Mouse (Mus musculus) embryo, embryonic 11 days (tissue): ENCODE measurements at regions not wholly inside any gene's neighbourhood (a gene's known extent, or its start where the extent isn't known, plus 50 kb on each side); places are given as distances from the start of the nearest gene placed in this dataset.

ENCODE experiments used
- DNase-seq: peaks from one replicate; pipeline ENCODE4 v3.0.0-alpha.2; 2015

DNA sequence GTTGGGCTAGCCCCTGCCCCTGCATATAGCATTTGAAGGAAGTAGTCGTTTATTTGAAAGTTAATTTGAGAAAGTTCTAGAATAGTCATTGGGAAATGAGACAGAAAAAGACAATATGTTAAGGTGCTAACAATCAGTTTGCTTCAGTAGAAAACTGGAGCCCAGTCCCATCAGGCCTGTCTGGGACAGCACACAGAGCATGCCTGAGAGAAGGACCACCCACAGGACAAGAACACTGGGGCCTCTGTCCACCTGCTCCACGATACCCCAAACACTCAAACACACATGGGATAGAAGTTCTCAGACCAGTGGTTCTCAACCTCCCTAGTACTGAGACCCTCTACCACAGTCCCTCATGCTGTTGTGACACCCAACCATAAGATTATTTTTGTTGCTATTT is 61.2 kb upstream of the Ctnnb1 start:
- no peak for DNase-seq

GRCm38 (mm10) chr9:120868330-120868729 is 60.7 kb upstream of the Ctnnb1 start:
- no peak for DNase-seq

DNA sequence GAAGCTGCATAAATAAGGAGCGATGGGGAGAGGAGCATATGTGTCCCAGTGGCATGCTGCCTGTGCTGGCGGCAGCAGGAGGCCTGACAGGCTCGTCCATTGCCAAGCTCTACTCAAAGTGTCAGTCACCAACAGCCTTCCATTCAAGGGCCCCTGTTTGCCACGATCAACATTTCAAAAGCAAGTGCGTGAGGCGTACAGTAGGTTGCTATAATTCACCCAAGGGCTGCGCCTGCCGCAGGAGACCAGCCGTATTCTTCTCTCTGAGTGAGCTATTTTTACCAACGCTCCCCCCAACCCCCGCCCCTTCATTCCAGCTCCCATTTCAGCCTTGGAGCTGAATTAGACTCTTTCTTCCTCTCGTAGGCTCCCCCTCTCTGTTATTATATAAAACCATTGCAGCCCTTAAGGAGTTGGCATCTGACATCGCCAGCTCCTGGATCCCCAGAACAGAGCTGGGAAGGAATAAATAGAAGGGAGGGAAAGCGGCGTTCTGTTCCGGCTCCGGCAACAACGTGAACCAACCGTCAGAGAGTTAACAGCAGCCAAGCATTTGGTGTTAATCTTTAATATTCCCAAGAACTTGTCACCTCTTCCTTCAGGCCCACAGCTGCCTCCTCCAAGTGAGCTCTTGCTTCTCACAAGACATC is 59.5 kb upstream of the Ctnnb1 start:
- no peak for DNase-seq

- no peak for DNase-seq
Observed at GRCm38 (mm10) chr9:120873293-120873692, 55.7 kb upstream of the Ctnnb1 start.

GRCm38 (mm10) chr9:120874416-120874976 is 54.5 kb upstream of the Ctnnb1 start:
- DNase-seq, result no peak

DNA sequence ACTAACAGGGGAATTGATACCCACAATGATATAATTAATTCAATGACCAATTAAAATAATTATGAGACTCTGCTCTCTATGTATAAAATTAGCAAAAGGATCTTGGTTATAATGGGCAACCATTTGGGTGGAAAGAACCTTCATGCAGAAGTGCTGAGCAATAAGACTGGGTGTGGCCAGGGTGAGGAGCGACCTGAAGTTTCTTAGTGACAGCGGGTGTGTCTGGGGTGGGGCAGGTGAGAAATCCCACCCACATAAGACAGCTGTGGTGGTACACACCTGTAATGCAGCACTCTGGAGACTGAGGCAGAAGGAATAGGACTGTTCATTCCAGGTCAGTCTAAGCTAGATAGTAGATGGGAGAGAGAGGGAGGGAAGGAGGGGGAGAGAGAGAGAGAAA is 51.9 kb upstream of the Ctnnb1 start:
- DNase-seq, result no peak
